Comparison of ENCODE assay signal across 13 mouse cellular contexts in the genomic region with DNA sequence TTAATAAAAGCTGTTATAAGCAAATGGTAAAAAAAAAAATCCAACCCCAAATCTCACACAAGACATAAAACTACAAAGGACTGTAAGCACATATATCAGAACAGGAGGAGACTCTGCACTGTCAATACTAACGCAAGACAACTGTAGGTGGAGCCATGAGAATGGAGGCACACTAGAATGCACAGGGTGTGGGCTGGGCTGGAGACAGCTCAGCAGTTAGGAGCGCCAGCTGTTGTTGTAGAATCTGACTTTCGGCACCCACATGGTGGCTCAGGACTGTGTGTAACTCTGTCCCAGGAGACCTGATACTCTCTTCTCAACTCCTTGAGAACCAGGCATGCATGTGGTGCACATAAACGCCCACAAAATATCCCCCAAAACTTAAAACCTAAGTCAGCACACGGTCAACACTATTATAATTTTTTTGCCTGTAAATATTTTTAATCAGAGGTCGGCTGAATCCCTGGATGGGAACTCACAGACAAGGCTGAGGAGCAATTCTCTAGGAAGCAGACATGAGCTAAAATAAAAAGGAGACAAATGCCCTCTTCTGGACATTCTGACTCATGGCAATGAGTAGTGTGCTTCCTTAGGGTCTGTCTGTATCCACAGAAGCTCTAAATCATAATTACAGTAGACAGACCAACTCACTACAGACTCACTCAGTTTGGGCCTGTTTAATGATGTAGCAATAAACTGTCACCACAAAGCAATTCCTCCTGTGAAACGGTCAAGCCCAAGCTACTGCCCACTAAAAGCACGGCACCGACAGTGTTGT. TPM values are rescaled to one million over a fixed set of nuclear protein-coding genes. Genes with fewer than 3 reads are reported as not detected.
A peak's percentile ranks its signal among the peaks of the same experiment; 100 is the strongest.
DNase-seq lines count a peak whose midpoint lies in the region; ATAC-seq and TF ChIP-seq lines count a peak whose summit lies in the region.
"Had no signal": no experiment of that assay in that cellular context is flagged by ENCODE, and none has a peak within 500 bp of the region (broad histone marks: within the 10 kb centered on the region; RNA-seq: fewer than 3 reads in every experiment).

No protein-coding gene starts in this region.

- H3K9me3 ChIP-seq in embryonic facial prominence, embryonic 11.5 days (replicated peaks; ENCODE audit: control insufficient read depth, low read length): no peaks in the 10 kb centered on the region
- no peaks in the 10 kb centered on the region for H3K9me3 ChIP-seq in embryonic facial prominence, embryonic 10.5 days
- no peaks in the 10 kb centered on the region for H3K9me3 ChIP-seq in ES-E14 (ENCODE audit: control insufficient read depth, insufficient read depth, low read depth, low read length)
- H3K9me3 ChIP-seq: liver, embryonic 12.5 days had no signal

- peak; percentile 18 for DNase-seq in embryonic facial prominence, embryonic 11.5 days (ENCODE audit: low spot score)
- DNase-seq in embryonic facial prominence, embryonic 10.5 days (ENCODE audit: low spot score): no peak
- peak; percentile 50 for DNase-seq in layer of hippocampus, adult 9-11 months
- DNase-seq in layer of hippocampus, postnatal 14 days (ENCODE audit: low spot score in 2 of 2): no peak
- DNase-seq in ES-E14 (ENCODE audit: low read depth, low spot score): no peak
- DNase-seq in gastrocnemius, adult 8-10 months (ENCODE audit: low spot score in 2 of 2): no peak
- DNase-seq in yolk sac, embryonic 10.5 days (ENCODE audit: low spot score): no peak
- DNase-seq: B cell, adult 2 months; kidney, adult 9 months had no signal

- no peaks in the 10 kb centered on the region for H3K79me2 ChIP-seq in myocyte (ENCODE audit: control insufficient read depth, insufficient read depth)

- no peak overlapping the region for H3K27ac ChIP-seq in embryonic facial prominence, embryonic 11.5 days (replicated peaks; ENCODE audit: low read depth, low read length)
- H3K27ac ChIP-seq in embryonic facial prominence, embryonic 10.5 days (replicated peaks): no peak overlapping the region
- H3K27ac ChIP-seq in ES-E14 (ENCODE audit: insufficient read depth, low read depth, low read length, poor library complexity, severe bottlenecking): peak overlapping the region; percentile 7; the same call in 1 of the 2 replicates
- H3K27ac ChIP-seq: liver, embryonic 12.5 days had no signal

- H3ac ChIP-seq in myocyte (ENCODE audit: control insufficient read depth, insufficient read length): no peak overlapping the region

- no peaks in the 10 kb centered on the region for H3K4me1 ChIP-seq in embryonic facial prominence, embryonic 11.5 days (ENCODE audit: control insufficient read depth, insufficient read depth, low read length)
- H3K4me1 ChIP-seq in embryonic facial prominence, embryonic 10.5 days: no peaks in the 10 kb centered on the region
- peaks cover 0 to 15% of the 10 kb centered on the region in 2 experiments; a peak in 2 of 4 replicates for H3K4me1 ChIP-seq in ES-E14 (ENCODE audit: control insufficient read depth in 2 of 2, insufficient read depth in 2 of 2, low read length in 2 of 2, poor library complexity in 1 of 2)

- no peak for TF ChIP-seq POLR2A in myocyte (IDR thresholded peaks at IDR 0.05; ENCODE audit: insufficient read length, low read depth)

- no peaks in the 10 kb centered on the region for H3K27me3 ChIP-seq in embryonic facial prominence, embryonic 11.5 days (ENCODE audit: control insufficient read depth, insufficient read depth, low read length)
- no peaks in the 10 kb centered on the region for H3K27me3 ChIP-seq in embryonic facial prominence, embryonic 10.5 days (replicated peaks; ENCODE audit: low read depth, poor library complexity, severe bottlenecking)
- H3K27me3 ChIP-seq in myocyte (ENCODE audit: control insufficient read depth, insufficient read depth, insufficient read length): no peaks in the 10 kb centered on the region
- H3K27me3 ChIP-seq: liver, embryonic 12.5 days had no signal

- H3K36me3 ChIP-seq in embryonic facial prominence, embryonic 11.5 days (replicated peaks; ENCODE audit: control insufficient read depth, insufficient read depth, low read depth, low read length): peaks cover 8% of the 10 kb centered on the region
- peaks cover 88% of the 10 kb centered on the region for H3K36me3 ChIP-seq in embryonic facial prominence, embryonic 10.5 days (replicated peaks)
- H3K36me3 ChIP-seq in ES-E14 (ENCODE audit: control insufficient read depth, insufficient read depth, low read length, poor library complexity, severe bottlenecking) (peaks cover 41% of the 10 kb centered on the region), myocyte (ENCODE audit: control insufficient read depth, insufficient read depth) (peaks cover 6% of the 10 kb centered on the region)

- in situ Hi-C loops in ES-E14 (cut with MboI; ENCODE audit: low sequenced_read_pairs in 2 of 2, unreplicated experiment in 2 of 2): no loop called here

- H3K4me2 ChIP-seq in embryonic facial prominence, embryonic 11.5 days (ENCODE audit: low read depth, low read length): no peak overlapping the region
- H3K4me2 ChIP-seq in myocyte (ENCODE audit: low read depth): no peak overlapping the region
- H3K4me2 ChIP-seq: liver, embryonic 12.5 days had no signal

- no peak for ATAC-seq in embryonic facial prominence, embryonic 11.5 days (replicated peaks; ENCODE audit: insufficient number of reproducible peaks, low FRiP score, low TSS enrichment, low read depth)
- ATAC-seq: liver, embryonic 12.5 days had no signal

- 83% methylated on average over 9 of the region's 9 CpGs for WGBS in embryonic facial prominence, embryonic 11.5 days
- 88% methylated on average over 9 of the region's 9 CpGs for WGBS in embryonic facial prominence, embryonic 10.5 days

- H3K4me3 ChIP-seq in embryonic facial prominence, embryonic 11.5 days (ENCODE audit: low read depth, low read length): no peak overlapping the region
- H3K4me3 ChIP-seq in embryonic facial prominence, embryonic 10.5 days: no peak overlapping the region
- H3K4me3 ChIP-seq in ES-E14 (ENCODE audit: insufficient read depth in 1 of 2, low read depth in 1 of 2, low read length in 2 of 2, poor library complexity in 1 of 2, severe bottlenecking in 1 of 2) (no peak overlapping the region), myocyte (no peak overlapping the region)
- H3K4me3 ChIP-seq: erythroblast, embryonic 14.5 days; liver, embryonic 12.5 days had no signal

- no peak overlapping the region for H3K9ac ChIP-seq in embryonic facial prominence, embryonic 11.5 days (replicated peaks; ENCODE audit: low read length)
- no peak overlapping the region for H3K9ac ChIP-seq in ES-E14 (ENCODE audit: insufficient read depth, low read depth, low read length, poor library complexity, severe bottlenecking)
- H3K9ac ChIP-seq: liver, embryonic 12.5 days had no signal

TF ChIP-seq in ES-E14, 5 proteins besides CTCF, POLR2A, EP300 and RAD21:
- no peak for TF ChIP-seq MAFK (IDR thresholded peaks at IDR 0.05; ENCODE audit: insufficient read depth, low read depth, low read length)
- TF ChIP-seq HCFC1 (IDR thresholded peaks at IDR 0.05; ENCODE audit: borderline replicate concordance, insufficient read depth, low read length): no peak
- TF ChIP-seq CHD2 (IDR thresholded peaks at IDR 0.05; ENCODE audit: low read depth, low read length): no peak
- no peak for TF ChIP-seq ZC3H11A (IDR thresholded peaks at IDR 0.05; ENCODE audit: borderline replicate concordance, low read depth, low read length)

TF ChIP-seq in myocyte, 11 proteins besides CTCF, POLR2A, EP300 and RAD21:
- TF ChIP-seq USF1 (IDR thresholded peaks at IDR 0.05; ENCODE audit: low read depth) (no peak), MYOD1 (IDR thresholded peaks at IDR 0.05; ENCODE audit: control insufficient read depth in 1 of 3, insufficient read length in 2 of 3, low read depth in 2 of 3) (peak in 2 of 3 experiments; percentile 17 to 56), E2F4 (IDR thresholded peaks at IDR 0.05; ENCODE audit: insufficient read depth) (no peak), MYOG (IDR thresholded peaks at IDR 0.05; ENCODE audit: control insufficient read depth in 1 of 3, insufficient read depth in 1 of 3, insufficient read length in 2 of 3, low read depth in 2 of 3) (peak in 1 of 3 experiments; percentile 60)

RNA-seq across cellular contexts. Expression of gene Cnot10, which starts 25.6 kb away (rescaled TPM):
- polyA plus RNA-seq in embryonic facial prominence, embryonic 11.5 days (2014; fragmentation: Nextera tagmentation; extraction: Ambion mirVana): 72.8 and 76.4 TPM in 2 replicates
- 73.2 and 74.3 TPM in 2 replicates for polyA plus RNA-seq in embryonic facial prominence, embryonic 10.5 days (2016; fragmentation: Nextera tagmentation; extraction: Ambion mirVana)
- 10 to 100 TPM; 43.8 to 58.2 TPM for total RNA-seq in layer of hippocampus, postnatal 14 days (2021)
- 73.0 and 73.4 TPM in 2 replicates for total RNA-seq in ES-E14 (2012; rRNA removed)
- 29.1 TPM for polyA plus RNA-seq in myocyte (2012; fragmentation: generic; extraction: Trizol)
- total RNA-seq in gastrocnemius, adult 8-10 months (2022): 10 to 100 TPM; 13.6 to 18.4 (median 15.9) TPM

RNA-seq across cellular contexts. Expression of gene Trim71, which starts 50.2 kb away (rescaled TPM):
- polyA plus RNA-seq in embryonic facial prominence, embryonic 11.5 days (2014; fragmentation: Nextera tagmentation; extraction: Ambion mirVana): 1.9 and 2.2 TPM in 2 replicates
- 7.8 and 9.4 TPM in 2 replicates for polyA plus RNA-seq in embryonic facial prominence, embryonic 10.5 days (2016; fragmentation: Nextera tagmentation; extraction: Ambion mirVana)
- total RNA-seq in layer of hippocampus, postnatal 14 days (2021): under 1 TPM; 0.50 to 0.69 TPM
- total RNA-seq in ES-E14 (2012; rRNA removed): 132 and 141 TPM in 2 replicates
- polyA plus RNA-seq in myocyte (2012; fragmentation: generic; extraction: Trizol): 0.01 TPM
- total RNA-seq in gastrocnemius, adult 8-10 months (2022): not detected
- total RNA-seq: heart, adult 8-10 months had no signal
- polyA plus RNA-seq: erythroblast, embryonic 14.5 days had no signal

Comparison
In these comparisons a context has a peak if more than half of its experiments do, and no peak if none do; other contexts are left out.
1. DNase-seq: peak in embryonic facial prominence, embryonic 11.5 days (single experiment) and layer of hippocampus, adult 9-11 months (single experiment); none in embryonic facial prominence, embryonic 10.5 days (single experiment), layer of hippocampus, postnatal 14 days (0 of 2), ES-E14 (single experiment), gastrocnemius, adult 8-10 months (0 of 2) and yolk sac, embryonic 10.5 days (single experiment).
2. RNA of gene Trim71, which starts 50.2 kb away (total RNA-seq): 132 to 141 TPM in ES-E14; 0.50 to 0.69 TPM in layer of hippocampus, postnatal 14 days and not detected in gastrocnemius, adult 8-10 months; every median in the first group is over 10 times any median in the second.